Mouse (Mus musculus): ENCODE data around the gene Mrtfa. TPM values are rescaled to one million over a fixed set of nuclear protein-coding genes. Genes with fewer than 3 reads are reported as not detected.

Gene Mrtfa
- polyA plus RNA-seq, 1 experiment from 2014 or later: 28.2 TPM

- peak; percentile 77 for ATAC-seq (ENCODE audit: low FRiP score, low TSS enrichment)
- H3K4me3 ChIP-seq (ENCODE audit: low read length): no peak overlapping the region
- peak overlapping the region; percentile 22 for H3K4me2 ChIP-seq (replicated peaks; ENCODE audit: low read depth, low read length)
- H3K9me3 ChIP-seq (ENCODE audit: control insufficient read depth, low read length): no peaks in the 10 kb centered on the region
- H3K4me1 ChIP-seq (ENCODE audit: control insufficient read depth, insufficient read depth, low read length): 0 out of 2 replicates have a peak, but pooled peaks cover 6% of the 10 kb centered on the region
- H3K27ac ChIP-seq (ENCODE audit: low read depth, low read length): no peak overlapping the region
- WGBS: 13% methylated on average over 15 of the region's 15 CpGs
- H3K9ac ChIP-seq (ENCODE audit: low read depth, low read length): no peak overlapping the region
- no peaks in the 10 kb centered on the region for H3K27me3 ChIP-seq (ENCODE audit: control insufficient read depth, insufficient read depth, low read length)
- no peaks in the 10 kb centered on the region for H3K36me3 ChIP-seq (ENCODE audit: control insufficient read depth, insufficient read depth, low read length)
These were observed 22.4 kb upstream of the Mrtfa start for GRCm38 (mm10) chr15:81212976-81213375.

GRCm38 (mm10) chr15:81210496-81210895 is 19.9 kb upstream of the Mrtfa start:
- no peaks in the 10 kb centered on the region for H3K36me3 ChIP-seq (ENCODE audit: control insufficient read depth, insufficient read depth, low read length)
- no peak overlapping the region for H3K9ac ChIP-seq (ENCODE audit: low read depth, low read length)
- no peak overlapping the region for H3K4me3 ChIP-seq (ENCODE audit: low read length)
- H3K4me2 ChIP-seq (replicated peaks; ENCODE audit: low read depth, low read length): no peak overlapping the region
- no peaks in the 10 kb centered on the region for H3K9me3 ChIP-seq (ENCODE audit: control insufficient read depth, low read length)
- no peak overlapping the region for H3K27ac ChIP-seq (ENCODE audit: low read depth, low read length)
- no peak for ATAC-seq (ENCODE audit: low FRiP score, low TSS enrichment)
- 76% methylated on average over 5 of the region's 5 CpGs for WGBS
- no peaks in the 10 kb centered on the region for H3K27me3 ChIP-seq (ENCODE audit: control insufficient read depth, insufficient read depth, low read length)
- H3K4me1 ChIP-seq (ENCODE audit: control insufficient read depth, insufficient read depth, low read length): 0 out of 2 replicates have a peak, but pooled peaks cover 6% of the 10 kb centered on the region

GRCm38 (mm10) chr15:81202462-81202861 is 11.9 kb upstream of the Mrtfa start:
- 95% methylated on average over 5 of the region's 5 CpGs for WGBS
- no peak overlapping the region for H3K27ac ChIP-seq (ENCODE audit: low read depth, low read length)
- H3K4me1 ChIP-seq (ENCODE audit: control insufficient read depth, insufficient read depth, low read length): no peaks in the 10 kb centered on the region
- ATAC-seq (ENCODE audit: low FRiP score, low TSS enrichment): no peak
- H3K36me3 ChIP-seq (ENCODE audit: control insufficient read depth, insufficient read depth, low read length): no peaks in the 10 kb centered on the region
- H3K9me3 ChIP-seq (ENCODE audit: control insufficient read depth, low read length): no peaks in the 10 kb centered on the region
- no peaks in the 10 kb centered on the region for H3K27me3 ChIP-seq (ENCODE audit: control insufficient read depth, insufficient read depth, low read length)
- H3K4me3 ChIP-seq (ENCODE audit: low read length): no peak overlapping the region
- H3K9ac ChIP-seq (ENCODE audit: low read depth, low read length): no peak overlapping the region
- no peak overlapping the region for H3K4me2 ChIP-seq (replicated peaks; ENCODE audit: low read depth, low read length)

DNA sequence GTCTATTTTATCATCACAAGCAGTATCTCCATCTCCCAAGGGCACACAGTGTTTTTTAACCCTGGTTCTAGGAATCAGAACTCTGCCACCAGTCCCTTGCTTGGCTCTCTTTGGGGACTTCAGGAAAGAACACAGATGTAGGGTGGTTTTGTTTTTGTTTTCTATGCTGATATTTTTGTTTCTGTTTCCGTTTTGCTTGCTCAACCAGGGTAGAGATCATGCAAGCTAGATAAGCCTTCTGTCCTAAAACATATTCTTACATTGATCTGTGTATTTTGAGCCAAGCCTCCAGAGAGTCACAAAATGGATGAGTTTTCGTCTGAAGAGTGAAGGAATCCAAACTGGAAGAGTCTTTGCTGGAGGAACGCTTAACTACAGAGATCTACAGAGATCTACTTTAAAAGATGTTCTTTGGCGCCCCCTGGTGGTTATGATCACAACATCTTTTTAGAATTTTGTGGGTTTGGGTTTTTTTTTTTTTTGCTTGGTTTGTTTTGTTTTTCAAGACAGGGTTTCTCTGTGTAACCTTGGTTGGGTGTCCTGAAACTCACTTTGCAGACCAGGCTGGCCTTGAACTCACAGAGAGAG is 8.9 kb upstream of the Mrtfa start:
- no peak for ATAC-seq (ENCODE audit: low FRiP score, low TSS enrichment)
- no peaks in the 10 kb centered on the region for H3K36me3 ChIP-seq (ENCODE audit: control insufficient read depth, insufficient read depth, low read length)
- no peak overlapping the region for H3K9ac ChIP-seq (ENCODE audit: low read depth, low read length)
- H3K27me3 ChIP-seq (ENCODE audit: control insufficient read depth, insufficient read depth, low read length): no peaks in the 10 kb centered on the region
- no peaks in the 10 kb centered on the region for H3K4me1 ChIP-seq (ENCODE audit: control insufficient read depth, insufficient read depth, low read length)
- WGBS: 18% methylated on average over 4 of the region's 4 CpGs
- H3K9me3 ChIP-seq (ENCODE audit: control insufficient read depth, low read length): no peaks in the 10 kb centered on the region
- H3K4me2 ChIP-seq (replicated peaks; ENCODE audit: low read depth, low read length): no peak overlapping the region
- no peak overlapping the region for H3K4me3 ChIP-seq (ENCODE audit: low read length)
- no peak overlapping the region for H3K27ac ChIP-seq (ENCODE audit: low read depth, low read length)

GRCm38 (mm10) chr15:81198447-81198846 is 7.9 kb upstream of the Mrtfa start:
- no peak overlapping the region for H3K4me3 ChIP-seq (ENCODE audit: low read length)
- H3K36me3 ChIP-seq (ENCODE audit: control insufficient read depth, insufficient read depth, low read length): no peaks in the 10 kb centered on the region
- no peak overlapping the region for H3K27ac ChIP-seq (ENCODE audit: low read depth, low read length)
- H3K4me1 ChIP-seq (ENCODE audit: control insufficient read depth, insufficient read depth, low read length): no peaks in the 10 kb centered on the region
- ATAC-seq (ENCODE audit: low FRiP score, low TSS enrichment): no peak
- H3K9me3 ChIP-seq (ENCODE audit: control insufficient read depth, low read length): no peaks in the 10 kb centered on the region
- no peaks in the 10 kb centered on the region for H3K27me3 ChIP-seq (ENCODE audit: control insufficient read depth, insufficient read depth, low read length)
- WGBS: 93% methylated on average over 5 of the region's 5 CpGs
- no peak overlapping the region for H3K4me2 ChIP-seq (replicated peaks; ENCODE audit: low read depth, low read length)
- no peak overlapping the region for H3K9ac ChIP-seq (ENCODE audit: low read depth, low read length)

- H3K4me1 ChIP-seq (ENCODE audit: control insufficient read depth, insufficient read depth, low read length): no peaks in the 10 kb centered on the region
- no peak overlapping the region for H3K4me2 ChIP-seq (replicated peaks; ENCODE audit: low read depth, low read length)
- no peak overlapping the region for H3K27ac ChIP-seq (ENCODE audit: low read depth, low read length)
- 91% methylated on average over 10 of the region's 10 CpGs for WGBS
- H3K36me3 ChIP-seq (ENCODE audit: control insufficient read depth, insufficient read depth, low read length): no peaks in the 10 kb centered on the region
- H3K27me3 ChIP-seq (ENCODE audit: control insufficient read depth, insufficient read depth, low read length): no peaks in the 10 kb centered on the region
- no peaks in the 10 kb centered on the region for H3K9me3 ChIP-seq (ENCODE audit: control insufficient read depth, low read length)
- H3K4me3 ChIP-seq (ENCODE audit: low read length): no peak overlapping the region
- H3K9ac ChIP-seq (ENCODE audit: low read depth, low read length): no peak overlapping the region
- no peak for ATAC-seq (ENCODE audit: low FRiP score, low TSS enrichment)
These were observed 6.6 kb upstream of the Mrtfa start for GRCm38 (mm10) chr15:81197197-81197596.

DNA sequence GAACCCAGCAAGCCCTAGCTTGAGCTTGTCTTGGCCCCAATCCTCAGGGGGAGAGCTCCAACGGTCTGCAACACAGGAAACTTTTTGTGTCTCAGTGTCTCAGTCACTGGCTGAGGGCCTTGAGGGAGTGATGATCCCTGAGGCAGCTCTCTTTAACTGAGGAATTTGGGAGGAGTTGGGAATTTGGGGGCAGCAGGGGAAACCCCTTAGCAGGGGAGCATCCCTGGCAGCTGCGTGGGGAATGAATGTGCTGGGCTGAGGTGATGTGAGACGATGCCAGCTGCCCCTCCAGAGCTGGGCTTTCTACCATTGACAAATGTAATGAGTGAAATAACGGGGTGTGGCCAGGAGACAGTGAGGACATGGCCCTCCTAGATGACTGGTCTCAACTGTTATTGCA is 4.9 kb upstream of the Mrtfa start:
- H3K9me3 ChIP-seq (ENCODE audit: control insufficient read depth, low read length): no peaks in the 10 kb centered on the region
- no peak overlapping the region for H3K27ac ChIP-seq (ENCODE audit: low read depth, low read length)
- WGBS: 64% methylated on average over 4 of the region's 4 CpGs
- peaks cover 9% of the 10 kb centered on the region; the same call in 1 of the 2 replicates for H3K4me1 ChIP-seq (ENCODE audit: control insufficient read depth, insufficient read depth, low read length)
- no peak overlapping the region for H3K4me3 ChIP-seq (ENCODE audit: low read length)
- no peak for ATAC-seq (ENCODE audit: low FRiP score, low TSS enrichment)
- H3K27me3 ChIP-seq (ENCODE audit: control insufficient read depth, insufficient read depth, low read length): no peaks in the 10 kb centered on the region
- no peak overlapping the region for H3K9ac ChIP-seq (ENCODE audit: low read depth, low read length)
- no peak overlapping the region for H3K4me2 ChIP-seq (replicated peaks; ENCODE audit: low read depth, low read length)
- no peaks in the 10 kb centered on the region for H3K36me3 ChIP-seq (ENCODE audit: control insufficient read depth, insufficient read depth, low read length)

DNA sequence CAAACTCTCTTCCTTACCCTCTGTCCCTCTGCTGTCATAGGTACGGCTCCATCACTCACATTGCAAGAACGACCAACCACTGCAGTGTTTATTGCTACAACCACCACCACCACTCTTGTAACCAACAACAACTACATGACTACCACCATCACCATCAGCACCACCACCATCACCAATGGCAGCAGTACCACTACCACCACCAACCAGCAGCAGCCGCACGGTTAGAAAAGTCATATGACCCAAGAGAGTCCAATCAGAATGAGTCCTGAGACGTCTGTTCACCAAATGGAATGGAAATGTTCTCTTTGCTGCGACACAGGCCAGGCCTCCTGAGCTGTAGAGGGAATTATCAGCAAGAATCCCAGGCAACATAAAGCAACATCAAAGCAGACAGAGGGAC is 4.2 kb upstream of the Mrtfa start:
- Histone ChIP-seq H3K4me1 (ENCODE audit: control insufficient read depth, insufficient read depth, low read length) (peaks cover 10% of the 10 kb centered on the region; the same call in 1 of the 2 replicates), H3K9me3 (ENCODE audit: control insufficient read depth, low read length) (no peaks in the 10 kb centered on the region), H3K9ac (ENCODE audit: low read depth, low read length) (no peak overlapping the region), H3K4me2 (replicated peaks; ENCODE audit: low read depth, low read length) (no peak overlapping the region), H3K36me3 (ENCODE audit: control insufficient read depth, insufficient read depth, low read length) (no peaks in the 10 kb centered on the region), H3K27me3 (ENCODE audit: control insufficient read depth, insufficient read depth, low read length) (no peaks in the 10 kb centered on the region), H3K4me3 (ENCODE audit: low read length) (no peak overlapping the region), H3K27ac (ENCODE audit: low read depth, low read length) (no peak overlapping the region)
- 92% methylated on average over 6 of the region's 6 CpGs for WGBS
- ATAC-seq (ENCODE audit: low FRiP score, low TSS enrichment): no peak

DNA sequence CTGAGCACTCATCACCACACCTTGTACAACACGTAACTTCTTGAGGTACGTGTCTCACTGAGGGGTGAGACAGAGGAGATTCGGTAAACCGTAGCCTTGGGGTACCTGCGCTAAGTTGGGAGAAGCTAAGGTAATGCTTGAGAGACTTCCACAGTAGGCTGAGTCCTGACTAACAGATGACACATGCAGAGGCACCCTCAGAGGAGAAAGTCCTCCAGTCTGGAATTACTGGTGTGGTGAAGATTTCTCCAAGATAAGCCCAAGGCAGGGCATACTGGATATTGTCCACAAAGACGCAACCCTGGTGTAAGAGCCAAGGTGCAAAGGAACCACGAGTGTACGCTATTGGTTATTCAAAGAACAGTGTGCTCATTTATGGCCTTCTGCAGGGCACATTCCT is 2.3 kb upstream of the Mrtfa start:
- H3K9ac ChIP-seq (ENCODE audit: low read depth, low read length): no peak overlapping the region
- H3K4me3 ChIP-seq (ENCODE audit: low read length): no peak overlapping the region
- H3K9me3 ChIP-seq (ENCODE audit: control insufficient read depth, low read length): no peaks in the 10 kb centered on the region
- H3K27me3 ChIP-seq (ENCODE audit: control insufficient read depth, insufficient read depth, low read length): no peaks in the 10 kb centered on the region
- H3K4me1 ChIP-seq (ENCODE audit: control insufficient read depth, insufficient read depth, low read length): peaks cover 19% of the 10 kb centered on the region; the same call in 1 of the 2 replicates
- no peak overlapping the region for H3K27ac ChIP-seq (ENCODE audit: low read depth, low read length)
- H3K4me2 ChIP-seq (replicated peaks; ENCODE audit: low read depth, low read length): no peak overlapping the region
- no peaks in the 10 kb centered on the region for H3K36me3 ChIP-seq (ENCODE audit: control insufficient read depth, insufficient read depth, low read length)
- 87% methylated on average over 8 of the region's 8 CpGs for WGBS
- no peak for ATAC-seq (ENCODE audit: low FRiP score, low TSS enrichment)

Data from kidney, embryonic 14.5 days (tissue).